Mouse (Mus musculus): ENCODE measurements at regions not wholly inside any gene's neighbourhood (a gene's known extent, or its start where the extent isn't known, plus 50 kb on each side); places are given as distances from the start of the nearest gene placed in this dataset.

DNA sequence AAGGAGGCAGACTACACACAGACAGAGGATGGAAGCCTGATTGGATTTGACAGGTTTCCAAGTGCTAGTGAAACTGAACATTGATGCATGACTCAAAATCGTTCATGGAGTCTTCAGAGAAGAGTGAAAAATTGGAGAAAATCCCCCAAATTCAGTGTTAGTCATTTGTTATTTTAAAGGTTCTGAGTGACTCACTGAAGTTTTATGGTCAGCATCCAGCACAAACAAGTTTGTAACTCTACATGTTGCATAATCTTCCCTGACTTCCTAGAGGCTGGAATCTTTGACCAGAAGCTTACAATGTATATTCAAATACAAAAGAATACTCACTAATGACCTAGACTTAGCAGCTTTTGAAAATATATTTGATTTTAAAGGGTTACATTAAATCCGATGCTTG, 224.3 kb upstream of the Pot1a start:
- DNase-seq = no peak

DNA sequence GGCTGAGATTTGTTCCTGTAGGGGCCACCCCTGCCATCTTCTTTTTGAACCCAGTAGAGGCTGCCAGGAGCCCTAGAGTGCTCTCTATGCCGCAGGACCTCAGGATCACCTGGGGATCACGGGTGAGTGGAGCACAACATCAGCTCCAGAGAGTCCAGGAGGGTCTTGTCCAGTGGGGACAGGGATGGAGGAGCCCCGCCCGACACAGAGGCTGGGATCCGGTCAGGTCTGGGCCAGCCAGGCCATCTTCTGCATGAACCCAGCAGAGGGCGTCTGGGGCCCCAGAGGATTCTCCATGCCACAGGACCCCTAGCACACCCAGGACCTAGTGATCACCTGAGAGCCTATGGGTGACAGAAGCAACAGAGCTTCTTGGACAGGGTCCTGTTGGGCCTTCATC, 206.3 kb upstream of the Pot1a start:
- no peak for DNase-seq

DNA sequence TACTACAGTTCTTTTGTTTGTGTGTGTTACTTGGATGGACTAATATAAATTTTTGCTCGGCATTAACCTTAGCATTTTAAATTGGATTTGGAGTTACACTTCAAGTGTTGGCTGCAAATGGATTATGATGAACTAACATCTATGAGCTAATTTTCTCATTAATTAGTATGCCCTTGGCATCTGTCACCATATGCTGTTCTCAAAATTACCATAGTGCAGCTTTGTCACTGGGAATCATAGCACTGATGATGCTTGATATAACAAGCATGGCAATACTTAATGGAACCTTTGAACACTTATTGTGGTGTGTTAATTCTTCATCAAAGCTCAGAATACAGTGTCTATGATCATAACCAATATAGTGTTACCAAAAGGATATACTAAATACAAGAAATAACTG, 185.0 kb upstream of the Pot1a start:
- DNase-seq = no peak

DNA sequence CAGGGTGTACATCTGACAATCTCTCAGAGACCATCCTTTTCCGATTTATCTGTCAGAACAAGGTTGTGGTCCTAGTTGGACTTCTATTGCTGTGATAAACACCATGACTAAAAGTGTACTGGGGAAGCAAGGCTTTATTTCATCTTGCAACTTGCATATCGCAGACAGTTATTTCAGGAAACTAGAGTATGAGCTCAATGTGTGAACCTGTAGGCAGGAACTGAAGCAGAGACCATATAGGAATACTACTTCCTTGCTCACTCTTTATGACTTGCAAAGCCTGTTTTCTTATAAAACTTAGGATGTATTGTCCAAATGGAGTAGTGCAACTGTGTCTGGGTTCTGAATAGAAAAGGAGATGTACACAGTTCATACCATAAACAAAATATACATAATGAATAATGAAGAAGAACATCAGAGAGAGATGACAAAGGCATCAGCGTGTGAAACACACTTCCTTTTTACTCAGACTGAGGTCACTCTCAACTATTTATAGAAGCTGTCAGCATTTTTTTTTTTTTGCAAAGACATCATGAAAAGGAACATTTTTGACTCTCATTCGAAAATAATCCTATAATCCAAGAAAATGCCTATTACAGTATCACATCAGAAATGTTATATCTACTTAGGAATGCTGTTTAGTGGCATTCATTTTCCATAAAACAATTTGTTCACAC, 169.3 kb upstream of the Pot1a start:
- no peak for DNase-seq

DNA sequence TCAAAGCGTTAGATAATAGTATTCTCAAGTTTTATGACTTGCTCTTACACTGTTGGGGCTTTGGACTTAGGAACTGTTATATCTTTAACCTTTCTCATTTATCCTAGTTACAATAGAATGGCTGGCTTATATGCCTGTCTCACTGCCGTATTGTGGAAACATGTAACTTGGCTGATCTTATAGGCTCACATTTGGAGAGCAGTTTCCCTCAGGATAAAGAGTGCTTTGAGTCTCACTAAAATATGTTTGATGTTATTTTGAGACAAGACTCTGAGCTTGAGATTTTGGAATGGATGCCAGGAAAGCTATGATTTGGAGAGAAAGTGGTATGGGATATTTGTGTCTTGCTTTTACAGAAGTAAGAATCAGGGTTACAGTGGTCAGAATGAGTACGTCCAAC, 156.4 kb upstream of the Pot1a start:
- DNase-seq = no peak

DNA sequence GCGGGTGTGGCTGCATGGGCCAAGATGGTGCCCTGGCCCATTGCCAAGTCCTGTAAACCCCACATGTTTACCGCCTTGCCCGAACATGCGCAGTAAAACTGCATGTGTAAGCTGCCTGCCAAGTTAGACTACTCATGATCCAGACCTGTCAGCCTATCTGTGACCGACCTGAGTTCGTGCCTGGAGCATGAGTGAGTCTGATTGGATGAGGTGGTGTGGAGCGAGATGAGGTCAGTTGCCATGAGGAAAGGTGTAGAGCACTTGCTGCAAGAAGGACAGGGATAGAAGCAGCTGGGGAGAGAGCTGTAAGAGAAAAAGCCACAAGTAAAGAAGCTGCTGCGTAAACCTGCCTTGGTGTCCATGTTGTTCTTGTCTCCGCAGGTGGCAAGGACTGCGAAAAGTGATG, 122.1 kb upstream of the Pot1a start:
- no peak for DNase-seq

DNA sequence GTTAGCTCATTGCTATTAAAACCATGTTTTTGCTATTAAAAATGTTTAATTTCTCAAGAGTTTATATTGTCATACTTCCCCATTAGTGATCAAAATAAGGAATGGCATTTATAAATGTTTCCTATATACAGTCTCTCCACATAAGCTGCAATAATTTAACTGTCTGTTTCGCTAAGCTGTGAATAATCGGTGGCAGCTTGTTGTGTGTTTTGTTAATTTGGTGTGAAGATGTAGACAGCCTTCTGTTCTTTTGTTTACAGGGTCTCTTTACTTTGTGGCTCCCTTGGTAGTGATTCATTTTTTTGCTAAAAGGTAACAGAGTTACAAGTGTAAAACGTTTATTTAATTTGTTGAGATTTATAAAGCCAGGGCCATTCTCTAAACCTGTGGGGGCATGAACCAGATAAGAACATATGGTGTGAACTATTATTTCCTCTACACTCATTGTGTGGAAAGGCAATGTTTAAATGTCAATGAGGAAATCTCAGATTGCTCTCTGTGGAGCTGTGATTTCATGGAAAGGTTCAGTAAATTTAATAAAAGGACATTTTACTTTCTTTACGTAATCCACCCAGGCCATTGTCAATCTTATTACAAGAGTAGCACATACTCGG, 108.9 kb upstream of the Pot1a start:
- DNase-seq = no peak

DNA sequence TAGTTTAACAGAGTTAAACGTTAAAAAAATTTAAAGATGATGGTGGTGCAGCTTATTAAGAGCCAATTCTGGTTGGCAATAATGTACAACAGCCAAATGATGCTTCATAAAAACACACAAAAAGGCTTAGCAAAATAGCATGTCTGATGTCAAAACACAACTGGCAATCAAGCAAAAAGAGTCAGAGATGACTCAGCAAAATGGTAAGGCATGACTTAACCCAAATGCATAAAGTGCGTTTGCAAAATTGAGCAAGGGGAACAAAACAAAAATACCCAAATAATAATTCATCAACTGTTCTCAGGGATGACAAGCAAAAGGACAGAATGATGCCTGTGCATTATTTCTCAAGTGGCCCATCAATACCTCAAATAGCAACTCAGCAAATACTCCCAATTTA, 105.1 kb upstream of the Pot1a start:
- no peak for DNase-seq

DNA sequence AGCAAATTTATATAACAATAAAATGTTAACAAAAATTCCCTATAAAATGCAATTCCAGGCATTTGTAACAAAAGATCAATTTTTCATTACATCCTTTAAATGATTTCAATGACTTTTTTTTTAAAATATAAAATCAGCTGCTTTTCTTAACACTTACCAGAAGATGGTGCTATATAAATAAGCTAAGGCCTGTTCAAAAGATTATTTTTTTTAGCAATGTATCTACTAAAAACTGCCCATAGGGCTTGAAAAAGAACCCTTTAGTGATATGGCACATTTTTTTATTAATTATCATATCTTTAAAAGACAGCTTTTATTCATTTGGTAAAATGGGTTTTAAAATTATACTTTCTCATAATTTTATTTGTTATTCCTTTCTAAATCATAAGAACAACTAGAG, 90.9 kb upstream of the Pot1a start:
- no peak for DNase-seq

DNA sequence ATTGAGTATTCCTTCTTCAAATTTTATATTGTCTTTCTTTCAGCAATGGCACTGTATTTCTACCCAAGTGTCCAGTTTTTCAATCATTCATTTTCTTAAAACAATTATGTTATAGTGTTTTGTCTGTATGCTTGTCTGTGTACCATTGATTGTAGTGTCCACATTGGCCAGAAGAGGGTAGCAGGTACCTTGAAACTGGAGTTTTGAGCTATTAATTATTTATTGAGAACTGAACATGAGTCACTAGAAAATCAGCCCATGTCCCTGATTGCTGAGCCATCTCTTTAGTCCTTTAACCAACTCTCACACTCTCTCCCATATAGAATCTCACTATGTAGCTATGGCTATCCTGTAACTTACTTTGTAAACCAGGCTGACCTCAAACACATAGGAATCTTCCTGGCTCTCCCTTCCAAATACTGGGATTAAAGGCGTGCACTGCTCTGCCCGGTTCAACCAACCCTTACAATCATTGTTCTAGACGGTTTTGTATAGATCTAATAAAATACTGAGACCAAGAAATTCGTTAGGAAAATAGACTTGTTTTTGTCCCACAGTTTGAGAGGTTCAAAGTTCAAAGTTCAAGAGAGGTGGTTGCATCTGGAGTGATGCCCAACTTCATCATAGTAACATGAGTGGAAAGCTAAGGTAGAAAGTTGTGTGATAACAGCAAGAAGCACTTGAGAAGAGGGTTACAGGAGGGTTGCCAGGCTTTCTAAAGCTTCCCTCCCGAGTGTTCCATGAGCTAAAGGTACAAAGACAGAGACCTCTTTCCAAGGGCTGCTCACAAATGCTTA, 85.6 kb upstream of the Pot1a start:
- DNase-seq = peak; percentile 24 to 46

DNA sequence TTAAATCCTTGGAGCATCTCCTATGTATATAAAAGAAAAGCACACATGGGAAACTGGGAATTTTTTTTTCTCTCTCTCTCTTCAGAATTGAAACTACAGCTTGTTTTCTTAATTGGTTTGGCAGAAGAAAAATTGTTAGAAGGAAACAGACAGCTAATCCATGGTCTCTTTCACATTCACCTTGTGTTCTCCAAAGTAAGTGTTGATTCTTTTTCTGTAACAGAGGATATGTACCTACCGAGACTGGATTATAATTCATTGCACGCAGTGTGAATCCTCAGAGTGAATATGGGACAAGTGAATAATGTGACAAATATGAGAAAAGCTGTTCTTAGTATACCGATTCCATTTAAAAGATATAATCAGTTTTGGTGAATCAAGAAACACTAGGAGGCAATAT, 58.9 kb upstream of the Pot1a start:
- DNase-seq = no peak

Data from kidney, postnatal 36 days (tissue).